Mouse (Mus musculus) forebrain, embryonic 16.5 days (tissue): ENCODE measurements at regions not wholly inside any gene's neighbourhood (a gene's known extent, or its start where the extent isn't known, plus 50 kb on each side); places are given as distances from the start of the nearest gene placed in this dataset.
A peak's percentile ranks its signal among the peaks of the same experiment; 100 is the strongest.

Experiments used
- ATAC-seq: fragments of 200-750 bp; cut with Nextera tagmentation; 2 replicates; pipeline ENCODE4 v1.8.0; 2017; ENCODE audit warnings: mild to moderate bottlenecking, moderate library complexity
- H3K27ac ChIP-seq: fragments of 300-500 bp; sonication (generic); 2 replicates; pipeline ENCODE4 v1.5.1; 2014; ENCODE audit warnings: low read length, control low read depth
- H3K27me3 ChIP-seq: fragments of 300-500 bp; sonication (generic); replicated peaks from 2 replicates; pipeline ENCODE4 v1.6.1; 2014; ENCODE audit warnings: low read length; ENCODE audit not compliant: control insufficient read depth, insufficient read depth
- H3K36me3 ChIP-seq: fragments of 300-500 bp; sonication (generic); 2 replicates; pipeline ENCODE4 v1.6.1; 2014; ENCODE audit not compliant: control insufficient read depth, insufficient read depth
- H3K4me1 ChIP-seq: fragments of 300-500 bp; sonication (generic); replicated peaks from 2 replicates; pipeline ENCODE4 v1.6.1; 2014; ENCODE audit warnings: low read length; ENCODE audit not compliant: control insufficient read depth, insufficient read depth
- H3K4me2 ChIP-seq: fragments of 300-500 bp; sonication (generic); 2 replicates; pipeline ENCODE4 v1.6.1; 2014; ENCODE audit warnings: mild to moderate bottlenecking, low read length, control low read depth
- H3K4me3 ChIP-seq: fragments of 300-500 bp; sonication (generic); replicated peaks from 2 replicates; pipeline ENCODE4 v1.5.1; 2014; ENCODE audit warnings: mild to moderate bottlenecking, low read length, control low read depth
- H3K9ac ChIP-seq: fragments of 300-500 bp; sonication (generic); replicated peaks from 2 replicates; pipeline ENCODE4 v1.6.1; 2014; ENCODE audit warnings: low read depth, low read length, control low read depth
- H3K9me3 ChIP-seq: fragments of 300-500 bp; sonication (generic); 2 replicates; pipeline ENCODE4 v1.6.1; 2016; ENCODE audit warnings: low read length; ENCODE audit not compliant: control insufficient read depth
- WGBS: fragments of 180-500 bp; shearing (Covaris S2); extraction: QIAGEN DNeasy Blood & Tissue Kit; methylation state at CpG from one replicate; pipeline ENCODE4 v1.1.7; 2014; 5-methylcytosine and 5-hydroxymethylcytosine counted together

DNA sequence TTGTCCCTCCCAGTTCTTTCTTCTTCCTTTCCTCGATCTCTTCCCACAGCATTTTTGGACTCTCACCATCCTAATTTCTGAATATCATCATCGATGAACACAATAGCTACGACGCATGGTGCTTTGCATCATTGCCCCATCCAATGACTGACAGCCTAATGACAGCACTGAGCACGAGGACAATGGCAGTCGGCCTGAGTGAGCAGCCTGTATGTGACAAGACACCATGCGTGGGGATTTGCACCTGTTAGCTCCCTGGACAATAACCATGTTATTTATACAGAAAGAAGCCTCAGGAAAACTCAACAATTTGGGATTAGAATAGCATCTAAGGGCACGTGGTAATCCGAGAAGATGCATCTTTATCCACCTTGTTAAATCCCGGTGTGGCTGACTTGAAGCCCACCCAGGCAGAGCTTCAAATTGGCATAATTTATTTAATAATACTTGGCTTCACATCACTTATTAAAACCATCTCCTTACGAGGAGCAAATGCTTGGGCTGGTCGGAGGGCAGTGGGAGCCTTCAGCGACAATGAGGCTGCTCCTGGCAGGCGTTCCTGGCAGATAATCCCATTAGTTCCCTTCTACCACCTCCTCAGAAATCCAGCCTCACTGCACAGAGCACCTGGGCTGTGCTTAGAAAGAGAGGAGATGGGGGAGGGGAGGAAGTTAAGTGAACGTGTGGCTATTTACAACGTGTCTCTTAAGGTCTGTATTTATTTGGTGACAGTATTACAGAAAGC lies 85.4 kb downstream of the Cxcl12 start:
- ATAC-seq: peak; percentile 58
- Histone ChIP-seq H3K9ac (no peak overlapping the region), H3K4me3 (no peak overlapping the region), H3K27ac (peak overlapping the region; percentile 78), H3K9me3 (no peaks in the 10 kb centered on the region), H3K4me1 (peaks cover 34% of the 10 kb centered on the region), H3K36me3 (no peaks in the 10 kb centered on the region), H3K27me3 (no peaks in the 10 kb centered on the region), H3K4me2 (no peak overlapping the region)
- WGBS: 7% methylated on average over 16 of the region's 16 CpGs

DNA sequence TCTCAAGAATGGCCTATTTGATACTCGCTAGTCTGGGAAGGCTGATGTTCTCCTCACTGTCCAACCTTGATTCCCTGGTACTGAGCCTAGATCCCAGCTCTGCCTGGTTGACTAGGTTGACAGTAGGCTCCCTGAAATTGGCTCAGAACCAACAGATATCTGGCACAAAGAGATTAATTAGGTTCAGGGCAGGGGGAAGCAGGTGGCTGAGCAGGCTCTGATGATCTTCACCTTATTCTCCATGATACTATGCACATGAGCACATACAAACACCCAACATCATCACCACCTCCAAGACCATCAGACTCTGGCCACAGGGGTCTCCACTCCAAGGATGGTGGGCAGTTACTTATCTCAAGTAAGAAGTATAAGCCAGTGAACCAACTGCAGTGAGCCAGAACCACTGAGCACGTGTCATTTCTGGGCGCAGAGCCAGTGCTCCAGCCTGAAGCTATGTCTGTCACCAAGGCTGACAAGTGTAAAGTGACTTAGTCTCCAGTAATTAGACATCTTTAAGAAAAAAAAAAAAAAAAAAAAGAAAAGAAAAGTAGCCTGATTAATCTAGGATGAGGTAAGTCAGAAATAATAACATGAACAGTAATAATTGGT lies 86.4 kb downstream of the Cxcl12 start:
- WGBS: 32% methylated on average over 3 of the region's 3 CpGs
- Histone ChIP-seq H3K4me3 (no peak overlapping the region), H3K4me2 (no peak overlapping the region), H3K4me1 (peaks cover 34% of the 10 kb centered on the region), H3K9ac (no peak overlapping the region), H3K36me3 (no peaks in the 10 kb centered on the region), H3K27ac (peak overlapping the region; percentile 78), H3K9me3 (no peaks in the 10 kb centered on the region), H3K27me3 (no peaks in the 10 kb centered on the region)
- peak; percentile 92 for ATAC-seq

DNA sequence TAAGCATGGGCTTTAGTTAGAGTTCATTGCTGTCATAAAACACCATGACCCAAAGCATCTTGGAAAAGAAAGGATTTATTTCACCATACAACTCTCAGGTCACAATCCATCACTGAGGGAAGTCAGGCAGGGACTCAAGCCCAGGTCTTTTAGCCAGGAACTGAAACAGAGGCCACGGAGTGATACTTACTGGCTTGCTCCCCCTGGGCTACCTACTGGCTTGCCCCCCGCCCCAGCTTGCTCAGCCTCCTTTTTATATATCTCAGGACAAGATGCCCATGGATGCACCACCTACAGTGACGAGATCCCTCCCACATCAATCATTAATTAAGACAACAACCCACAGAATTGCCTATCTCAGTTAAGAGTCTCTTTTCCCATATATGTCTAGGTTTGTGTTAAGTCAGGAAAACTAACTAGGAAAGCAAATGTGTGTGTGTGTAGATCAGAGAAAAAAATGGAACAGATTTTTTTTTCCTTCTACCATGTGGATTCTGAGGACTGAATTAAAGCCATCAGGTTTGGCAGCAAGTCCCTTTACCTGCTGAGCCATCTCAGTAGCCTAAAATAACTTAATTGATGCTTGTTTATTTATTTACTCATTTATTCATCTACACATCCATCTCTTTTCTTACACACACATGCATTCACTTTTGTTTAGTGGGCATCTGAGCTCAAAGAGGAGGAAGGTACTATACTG lies 87.2 kb downstream of the Cxcl12 start:
- no peak for ATAC-seq
- Histone ChIP-seq H3K36me3 (no peaks in the 10 kb centered on the region), H3K27ac (peak overlapping the region; percentile 52)

DNA sequence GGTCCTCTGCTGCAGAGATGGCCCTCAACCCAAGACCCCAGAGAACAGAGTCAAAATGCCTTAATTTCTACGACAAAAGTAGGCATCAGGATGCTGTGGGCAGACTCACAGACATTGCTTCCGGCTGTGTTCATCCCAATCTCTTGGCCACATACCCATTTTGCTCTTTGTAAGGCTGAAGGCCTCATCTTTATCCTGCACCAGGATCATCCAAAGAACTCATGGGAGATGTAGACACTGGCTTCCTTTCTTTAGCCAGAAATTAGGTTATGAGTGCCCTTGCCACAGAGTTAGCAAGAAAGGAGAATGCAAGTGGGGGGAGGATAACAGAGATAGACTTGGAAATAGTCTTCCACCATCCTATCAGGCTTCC lies 87.8 kb downstream of the Cxcl12 start:
- H3K9ac ChIP-seq: no peak overlapping the region
- ATAC-seq: no peak
- peak overlapping the region; percentile 52; the same call in 1 of the 2 replicates for H3K27ac ChIP-seq
- WGBS: 79% methylated on average over 2 of the region's 2 CpGs
- peaks cover 34% of the 10 kb centered on the region for H3K4me1 ChIP-seq
- no peaks in the 10 kb centered on the region for H3K36me3 ChIP-seq
- no peaks in the 10 kb centered on the region for H3K9me3 ChIP-seq
- H3K4me2 ChIP-seq: no peak overlapping the region
- no peak overlapping the region for H3K4me3 ChIP-seq
- no peaks in the 10 kb centered on the region for H3K27me3 ChIP-seq

More for the DNA sequence above, 87.2 kb downstream of the Cxcl12 start:
- no peaks in the 10 kb centered on the region for H3K9me3 ChIP-seq
- H3K4me1 ChIP-seq: peaks cover 34% of the 10 kb centered on the region
- no peaks in the 10 kb centered on the region for H3K27me3 ChIP-seq
- WGBS: 47% methylated on average over 3 of the region's 3 CpGs
- no peak overlapping the region for H3K4me2 ChIP-seq
- no peak overlapping the region for H3K4me3 ChIP-seq
- no peak overlapping the region for H3K9ac ChIP-seq

DNA sequence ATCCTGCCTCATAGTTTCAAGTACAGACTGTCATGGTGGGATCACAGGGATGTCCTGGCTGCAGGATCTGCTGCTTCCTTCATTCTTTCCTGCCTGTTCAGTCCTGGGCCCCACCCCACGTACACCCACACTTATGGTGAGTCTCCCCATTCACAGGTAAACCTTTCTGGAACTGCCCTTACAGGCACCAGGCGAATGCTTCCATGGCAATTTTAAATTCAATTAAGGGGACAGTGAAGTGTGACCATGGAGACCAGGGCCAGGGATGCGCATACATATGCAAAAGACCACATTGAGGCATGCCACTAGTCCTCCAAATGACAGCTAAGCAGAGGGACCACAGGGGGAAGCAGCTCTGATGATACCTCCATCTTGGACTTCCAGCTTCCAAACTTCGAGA lies 89.3 kb downstream of the Cxcl12 start:
- H3K27ac ChIP-seq: no peak overlapping the region
- WGBS: 90% methylated on average over 4 of the region's 4 CpGs
- no peak overlapping the region for H3K4me3 ChIP-seq
- H3K27me3 ChIP-seq: no peaks in the 10 kb centered on the region
- no peaks in the 10 kb centered on the region for H3K9me3 ChIP-seq
- ATAC-seq: no peak
- H3K4me2 ChIP-seq: no peak overlapping the region
- no peaks in the 10 kb centered on the region for H3K36me3 ChIP-seq
- no peak overlapping the region for H3K9ac ChIP-seq
- peaks cover 25% of the 10 kb centered on the region for H3K4me1 ChIP-seq

DNA sequence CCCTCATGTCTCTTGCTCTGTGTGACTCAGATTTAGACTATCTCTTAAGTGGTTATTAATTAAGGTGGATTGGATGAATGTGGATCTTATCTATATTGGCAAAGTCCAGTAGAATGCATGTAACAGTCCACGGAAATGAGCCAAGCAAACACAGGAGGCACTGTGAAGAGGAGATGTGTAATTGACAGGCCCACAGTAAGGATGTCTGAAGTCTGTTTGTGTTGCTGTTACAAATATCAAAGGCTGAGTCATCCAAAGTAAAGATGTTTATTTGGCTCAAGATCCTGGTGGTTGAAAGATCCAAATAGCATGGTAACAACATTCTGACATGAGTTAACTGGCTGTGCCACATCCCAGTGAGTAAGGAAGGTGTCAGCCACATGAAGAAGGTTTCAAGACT lies 99.6 kb downstream of the Cxcl12 start:
- no peak overlapping the region for H3K9ac ChIP-seq
- H3K4me2 ChIP-seq: no peak overlapping the region
- peaks cover 4% of the 10 kb centered on the region; the same call in 1 of the 2 replicates for H3K4me1 ChIP-seq
- H3K27me3 ChIP-seq: no peaks in the 10 kb centered on the region
- 53% methylated on average over 1 of the region's 1 CpGs for WGBS
- H3K9me3 ChIP-seq: no peaks in the 10 kb centered on the region
- no peaks in the 10 kb centered on the region for H3K36me3 ChIP-seq
- no peak overlapping the region for H3K27ac ChIP-seq
- ATAC-seq: no peak
- no peak overlapping the region for H3K4me3 ChIP-seq

DNA sequence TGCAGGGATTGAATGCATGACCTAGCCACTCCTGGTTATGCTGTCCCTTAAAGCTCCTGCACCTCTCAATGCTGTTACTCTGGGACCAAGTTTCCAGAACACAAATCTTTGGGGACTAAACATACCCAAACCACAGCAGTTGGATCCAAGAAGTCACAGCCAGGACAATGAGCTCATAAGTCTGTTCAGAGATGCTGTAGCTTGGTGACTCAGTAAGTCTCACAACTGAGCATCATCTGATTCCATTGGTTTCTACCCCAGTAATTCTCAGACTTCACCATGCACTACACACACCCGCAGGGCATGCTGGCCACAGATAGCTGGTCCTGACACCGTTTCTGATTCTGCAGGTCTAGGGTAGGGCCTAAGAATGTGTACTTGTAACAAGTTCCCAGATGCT lies 100.0 kb downstream of the Cxcl12 start:
- WGBS: 96% methylated on average over 2 of the region's 2 CpGs
- H3K36me3 ChIP-seq: no peaks in the 10 kb centered on the region
- H3K9me3 ChIP-seq: no peaks in the 10 kb centered on the region
- no peak overlapping the region for H3K4me2 ChIP-seq
- H3K9ac ChIP-seq: no peak overlapping the region
- no peak overlapping the region for H3K27ac ChIP-seq
- H3K4me1 ChIP-seq: peaks cover 4% of the 10 kb centered on the region; the same call in 1 of the 2 replicates
- no peak overlapping the region for H3K4me3 ChIP-seq
- H3K27me3 ChIP-seq: no peaks in the 10 kb centered on the region
- no peak for ATAC-seq

DNA sequence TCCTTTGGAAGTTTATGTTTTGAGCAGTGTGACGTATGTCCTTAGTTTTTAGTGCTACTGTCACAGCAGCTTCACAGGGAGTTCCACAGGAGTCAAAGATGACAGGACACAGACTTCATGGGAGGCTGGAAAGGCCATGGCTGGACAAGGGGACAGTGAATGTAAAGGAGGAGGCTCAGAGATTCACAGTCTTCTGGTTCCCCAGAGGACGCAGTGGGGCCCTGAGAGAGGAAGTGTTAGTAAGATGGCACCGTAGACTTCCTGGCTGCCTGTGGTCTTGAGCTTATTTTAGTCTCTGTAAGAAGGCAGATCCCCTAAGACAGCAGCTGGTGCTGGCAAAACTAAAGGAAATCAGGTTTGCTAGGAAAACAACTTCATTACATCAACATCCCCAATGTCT lies 101.9 kb downstream of the Cxcl12 start:
- Histone ChIP-seq H3K9ac (no peak overlapping the region), H3K27me3 (no peaks in the 10 kb centered on the region), H3K4me2 (no peak overlapping the region), H3K4me1 (peaks cover 4% of the 10 kb centered on the region; the same call in 1 of the 2 replicates), H3K27ac (no peak overlapping the region), H3K4me3 (no peak overlapping the region), H3K9me3 (no peaks in the 10 kb centered on the region), H3K36me3 (no peaks in the 10 kb centered on the region)
- WGBS: 96% methylated on average over 3 of the region's 3 CpGs
- ATAC-seq: no peak

DNA sequence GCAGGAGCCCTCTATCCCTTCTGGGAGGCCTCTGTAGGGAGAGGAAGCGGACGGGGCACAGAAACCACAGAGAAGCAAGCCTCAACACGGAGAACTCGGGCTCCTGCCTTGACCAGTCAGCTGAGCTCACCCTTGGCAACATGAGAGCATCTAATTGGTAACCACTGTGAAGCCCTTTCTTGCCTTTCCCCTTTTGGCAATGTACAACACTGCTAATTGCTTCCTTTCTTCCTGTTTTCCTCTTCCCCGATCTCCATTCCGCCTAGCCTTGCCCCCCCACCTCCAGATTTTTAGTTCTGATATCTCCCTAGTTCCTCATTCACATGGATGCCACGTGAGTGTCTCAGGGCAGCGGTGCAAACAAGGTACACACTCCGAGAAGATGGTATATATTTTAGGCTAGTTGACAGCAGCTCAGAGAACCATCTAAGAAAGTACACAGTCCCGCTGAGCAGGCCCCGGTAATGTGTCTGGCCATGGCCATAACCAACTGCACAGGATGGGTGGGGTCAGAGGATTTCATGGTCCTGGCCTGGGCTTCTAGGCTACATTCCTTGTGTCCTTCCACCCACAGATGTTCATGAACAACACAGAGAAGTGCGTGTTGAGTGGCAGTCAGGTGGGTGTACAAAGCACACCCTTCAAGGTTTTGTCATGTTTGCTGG lies 103.4 kb downstream of the Cxcl12 start:
- no peaks in the 10 kb centered on the region for H3K27me3 ChIP-seq
- H3K9me3 ChIP-seq: no peaks in the 10 kb centered on the region
- peak; percentile 81 for ATAC-seq
- H3K4me2 ChIP-seq: no peak overlapping the region
- H3K27ac ChIP-seq: no peak overlapping the region
- no peaks in the 10 kb centered on the region for H3K36me3 ChIP-seq
- no peak overlapping the region for H3K9ac ChIP-seq
- H3K4me3 ChIP-seq: no peak overlapping the region
- WGBS: 56% methylated on average over 12 of the region's 12 CpGs
- H3K4me1 ChIP-seq: peaks cover 4% of the 10 kb centered on the region; the same call in 1 of the 2 replicates
